Mouse (Mus musculus): ENCODE data around the gene Golm1. TPM values are rescaled to one million over a fixed set of nuclear protein-coding genes. Genes with fewer than 3 reads are reported as not detected.

Gene Golm1
- polyA plus RNA-seq, 1 experiment from 2014 or later, result 41.1 TPM

- no peaks in the 10 kb centered on the region for H3K27me3 ChIP-seq
- 83% methylated on average over 7 of the region's 7 CpGs for WGBS
- no peak for ATAC-seq (replicated peaks; ENCODE audit: insufficient number of reproducible peaks, insufficient read depth, low FRiP score, low read depth)
- no peaks in the 10 kb centered on the region for H3K36me3 ChIP-seq
- no peak overlapping the region for H3K4me3 ChIP-seq
- no peaks in the 10 kb centered on the region for H3K9me3 ChIP-seq (replicated peaks)
- no peak overlapping the region for H3K27ac ChIP-seq
- no peak overlapping the region for H3K4me2 ChIP-seq
- H3K4me1 ChIP-seq (replicated peaks), result no peaks in the 10 kb centered on the region
- no peak overlapping the region for H3K9ac ChIP-seq
Observed at GRCm38 (mm10) chr13:59695781-59696180, 20.2 kb upstream of the Golm1 start.

- Histone ChIP-seq H3K27me3 (no peaks in the 10 kb centered on the region), H3K4me3 (no peak within 1 kb of the TSS), H3K4me2 (no peak within 1 kb of the TSS), H3K9me3 (replicated peaks) (no peaks in the 10 kb centered on the region), H3K27ac (no peak within 1 kb of the TSS), H3K4me1 (replicated peaks) (peaks cover 5% of the 10 kb centered on the region; the same call in 1 of the 2 replicates), H3K36me3 (no peaks in the 10 kb centered on the region), H3K9ac (no peak within 1 kb of the TSS)
- WGBS, result 76% methylated on average over 3 of the region's 3 CpGs
- no peak for ATAC-seq (replicated peaks; ENCODE audit: insufficient number of reproducible peaks, insufficient read depth, low FRiP score, low read depth)
Observed at GRCm38 (mm10) chr13:59694008-59694407, 18.4 kb upstream of the Golm1 start, which contains the start of gene 4921517D22Rik. Gene 4921517D22Rik (minus strand): TSS chr13:59694108.

GRCm38 (mm10) chr13:59691478-59691877 lies 15.9 kb upstream of the Golm1 start:
- Histone ChIP-seq H3K36me3 (no peaks in the 10 kb centered on the region), H3K4me1 (replicated peaks) (peaks cover 5% of the 10 kb centered on the region), H3K27me3 (no peaks in the 10 kb centered on the region), H3K4me2 (no peak overlapping the region), H3K27ac (no peak overlapping the region), H3K9me3 (replicated peaks) (no peaks in the 10 kb centered on the region), H3K9ac (no peak overlapping the region), H3K4me3 (no peak overlapping the region)
- 80% methylated on average over 10 of the region's 10 CpGs for WGBS
- no peak for ATAC-seq (replicated peaks; ENCODE audit: insufficient number of reproducible peaks, insufficient read depth, low FRiP score, low read depth)

- no peak overlapping the region for H3K9ac ChIP-seq
- no peak overlapping the region for H3K4me2 ChIP-seq
- no peak for ATAC-seq (replicated peaks; ENCODE audit: insufficient number of reproducible peaks, insufficient read depth, low FRiP score, low read depth)
- 84% methylated on average over 7 of the region's 7 CpGs for WGBS
- peaks cover 5% of the 10 kb centered on the region for H3K4me1 ChIP-seq (replicated peaks)
- H3K9me3 ChIP-seq (replicated peaks), result no peaks in the 10 kb centered on the region
- no peak overlapping the region for H3K4me3 ChIP-seq
- H3K27me3 ChIP-seq, result no peaks in the 10 kb centered on the region
- no peak overlapping the region for H3K27ac ChIP-seq
- H3K36me3 ChIP-seq, result no peaks in the 10 kb centered on the region
Observed at GRCm38 (mm10) chr13:59690576-59690975, 15.0 kb upstream of the Golm1 start.

- no peak for ATAC-seq (replicated peaks; ENCODE audit: insufficient number of reproducible peaks, insufficient read depth, low FRiP score, low read depth)
- Histone ChIP-seq H3K9ac (no peak overlapping the region), H3K36me3 (no peaks in the 10 kb centered on the region), H3K27ac (no peak overlapping the region), H3K27me3 (no peaks in the 10 kb centered on the region), H3K9me3 (replicated peaks) (no peaks in the 10 kb centered on the region), H3K4me1 (replicated peaks) (peaks cover 5% of the 10 kb centered on the region), H3K4me3 (no peak overlapping the region), H3K4me2 (no peak overlapping the region)
- 82% methylated on average over 3 of the region's 3 CpGs for WGBS
Observed at GRCm38 (mm10) chr13:59689843-59690242, 14.2 kb upstream of the Golm1 start.

GRCm38 (mm10) chr13:59689313-59689712 lies 13.7 kb upstream of the Golm1 start:
- Histone ChIP-seq H3K9ac (no peak overlapping the region), H3K27me3 (no peaks in the 10 kb centered on the region), H3K36me3 (no peaks in the 10 kb centered on the region), H3K4me2 (no peak overlapping the region), H3K4me1 (replicated peaks) (peaks cover 5% of the 10 kb centered on the region), H3K4me3 (no peak overlapping the region), H3K9me3 (replicated peaks) (no peaks in the 10 kb centered on the region), H3K27ac (no peak overlapping the region)
- ATAC-seq (replicated peaks; ENCODE audit: insufficient number of reproducible peaks, insufficient read depth, low FRiP score, low read depth), result no peak
- 62% methylated on average over 9 of the region's 9 CpGs for WGBS

GRCm38 (mm10) chr13:59688338-59688770 lies 12.7 kb upstream of the Golm1 start:
- Histone ChIP-seq H3K9me3 (replicated peaks) (no peaks in the 10 kb centered on the region), H3K4me2 (peak overlapping the region; percentile 55), H3K4me1 (replicated peaks) (peaks cover 5% of the 10 kb centered on the region), H3K36me3 (no peaks in the 10 kb centered on the region), H3K27ac (peak overlapping the region; percentile 89), H3K4me3 (peak overlapping the region; percentile 24), H3K27me3 (no peaks in the 10 kb centered on the region), H3K9ac (no peak overlapping the region)
- ATAC-seq (replicated peaks; ENCODE audit: insufficient number of reproducible peaks, insufficient read depth, low FRiP score, low read depth), result peak; percentile 74; the same call in 1 of the 2 replicates
- WGBS, result 27% methylated on average over 13 of the region's 13 CpGs

GRCm38 (mm10) chr13:59685236-59685635 lies 9.6 kb upstream of the Golm1 start:
- ATAC-seq (replicated peaks; ENCODE audit: insufficient number of reproducible peaks, insufficient read depth, low FRiP score, low read depth), result no peak
- H3K36me3 ChIP-seq, result no peaks in the 10 kb centered on the region
- H3K9ac ChIP-seq, result no peak overlapping the region
- no peak overlapping the region for H3K4me3 ChIP-seq
- H3K4me2 ChIP-seq, result no peak overlapping the region
- no peaks in the 10 kb centered on the region for H3K9me3 ChIP-seq (replicated peaks)
- H3K4me1 ChIP-seq (replicated peaks), result peaks cover 5% of the 10 kb centered on the region
- WGBS, result 84% methylated on average over 3 of the region's 3 CpGs
- H3K27ac ChIP-seq, result no peak overlapping the region
- H3K27me3 ChIP-seq, result no peaks in the 10 kb centered on the region; the same call in 1 of the 2 replicates

GRCm38 (mm10) chr13:59682629-59683028 lies 7.0 kb upstream of the Golm1 start:
- Histone ChIP-seq H3K4me3 (no peak overlapping the region), H3K27me3 (no peaks in the 10 kb centered on the region; the same call in 1 of the 2 replicates), H3K4me2 (no peak overlapping the region), H3K27ac (no peak overlapping the region), H3K4me1 (replicated peaks) (no peaks in the 10 kb centered on the region; the same call in 1 of the 2 replicates), H3K9me3 (replicated peaks) (no peaks in the 10 kb centered on the region), H3K9ac (no peak overlapping the region), H3K36me3 (no peaks in the 10 kb centered on the region)
- ATAC-seq (replicated peaks; ENCODE audit: insufficient number of reproducible peaks, insufficient read depth, low FRiP score, low read depth), result no peak
- WGBS, result 11% methylated on average over 7 of the region's 7 CpGs

GRCm38 (mm10) chr13:59679908-59680307 lies 4.3 kb upstream of the Golm1 start:
- no peaks in the 10 kb centered on the region for H3K36me3 ChIP-seq
- H3K9ac ChIP-seq, result no peak overlapping the region
- no peaks in the 10 kb centered on the region; the same call in 1 of the 2 replicates for H3K4me1 ChIP-seq (replicated peaks)
- H3K4me2 ChIP-seq, result no peak overlapping the region
- WGBS, result 48% methylated on average over 4 of the region's 4 CpGs
- H3K9me3 ChIP-seq (replicated peaks), result no peaks in the 10 kb centered on the region
- H3K27ac ChIP-seq, result no peak overlapping the region
- H3K4me3 ChIP-seq, result no peak overlapping the region
- H3K27me3 ChIP-seq, result no peaks in the 10 kb centered on the region; the same call in 1 of the 2 replicates
- no peak for ATAC-seq (replicated peaks; ENCODE audit: insufficient number of reproducible peaks, insufficient read depth, low FRiP score, low read depth)

- Histone ChIP-seq H3K4me3 (no peak overlapping the region), H3K36me3 (no peaks in the 10 kb centered on the region), H3K9ac (no peak overlapping the region), H3K9me3 (replicated peaks) (no peaks in the 10 kb centered on the region), H3K27ac (no peak overlapping the region), H3K27me3 (no peaks in the 10 kb centered on the region; the same call in 1 of the 2 replicates), H3K4me1 (replicated peaks) (peaks cover 1% of the 10 kb centered on the region), H3K4me2 (no peak overlapping the region)
- no peak for ATAC-seq (replicated peaks; ENCODE audit: insufficient number of reproducible peaks, insufficient read depth, low FRiP score, low read depth)
- WGBS, result 36% methylated on average over 4 of the region's 4 CpGs
Observed at GRCm38 (mm10) chr13:59679306-59679705, 3.7 kb upstream of the Golm1 start.
